Mouse (Mus musculus) myocyte (in vitro differentiated cells): ENCODE results near the gene Myom1.
A peak's percentile ranks its signal among the peaks of the same experiment; 100 is the strongest.

Source experiments
- CEBPB ChIP-seq: IDR thresholded peaks from 2 replicates; pipeline ENCODE4 v1.6.1; 2011; ENCODE audit warnings: mild to moderate bottlenecking, moderate library complexity; ENCODE audit not compliant: poor library complexity, insufficient read depth, severe bottlenecking
- MYOG ChIP-seq, 3 experiments: IDR thresholded peaks; one replicate each; pipeline ENCODE4 v1.6.1; 2011; ENCODE audit warnings: control low read depth in 2 of 3, low read depth in 2 of 3, mild to moderate bottlenecking in 2 of 3; ENCODE audit not compliant: insufficient read length in 2 of 3, control insufficient read depth in 1 of 3, insufficient read depth in 1 of 3
- POLR2A ChIP-seq: IDR thresholded peaks from one replicate; pipeline ENCODE4 v1.6.1; 2011; ENCODE audit warnings: low read depth, mild to moderate bottlenecking, control low read depth, moderate library complexity; ENCODE audit not compliant: insufficient read length
- POLR2AphosphoS2 ChIP-seq: IDR thresholded peaks from one replicate; pipeline ENCODE4 v1.6.1; 2011; ENCODE audit warnings: low read depth, control low read depth; ENCODE audit not compliant: insufficient read length
- SRF ChIP-seq: IDR thresholded peaks from one replicate; pipeline ENCODE4 v1.6.1; 2011; ENCODE audit warnings: low read depth; ENCODE audit not compliant: control insufficient read depth, insufficient read length
- USF1 ChIP-seq: IDR thresholded peaks from one replicate; pipeline ENCODE4 v1.6.1; 2011; ENCODE audit warnings: low read depth, mild to moderate bottlenecking, control low read depth, moderate library complexity

GRCm38 (mm10) chr17:71011931-71012662, 9.7 kb downstream of the Myom1 start:
- TF ChIP-seq POLR2A (no peak), CEBPB (no peak), POLR2AphosphoS2 (no peak), USF1 (no peak), MYOG (IDR thresholded peaks at IDR 0.05; ENCODE audit: control insufficient read depth in 1 of 3, insufficient read depth in 1 of 3, insufficient read length in 2 of 3, low read depth in 2 of 3) (peak in 1 of 3 experiments; percentile 14), SRF (no peak)
